Mouse (Mus musculus) embryo, embryonic 10 days (tissue): ENCODE results near the gene Esrra.
"Not testable (repeated sequence)": the region's sequence is repeated elsewhere in the genome, so short reads cannot be mapped to it uniquely, and the experiment has no call there.

Source experiments
- DNase-seq: peaks from one replicate; pipeline ENCODE4 v3.0.0-alpha.2; 2015; ENCODE audit warnings: low spot score

The Esrra gene

GRCm38 (mm10) chr19:6895608-6896305 lies 25.9 kb downstream of the Esrra start:
- DNase-seq: not testable (repeated sequence)

DNA sequence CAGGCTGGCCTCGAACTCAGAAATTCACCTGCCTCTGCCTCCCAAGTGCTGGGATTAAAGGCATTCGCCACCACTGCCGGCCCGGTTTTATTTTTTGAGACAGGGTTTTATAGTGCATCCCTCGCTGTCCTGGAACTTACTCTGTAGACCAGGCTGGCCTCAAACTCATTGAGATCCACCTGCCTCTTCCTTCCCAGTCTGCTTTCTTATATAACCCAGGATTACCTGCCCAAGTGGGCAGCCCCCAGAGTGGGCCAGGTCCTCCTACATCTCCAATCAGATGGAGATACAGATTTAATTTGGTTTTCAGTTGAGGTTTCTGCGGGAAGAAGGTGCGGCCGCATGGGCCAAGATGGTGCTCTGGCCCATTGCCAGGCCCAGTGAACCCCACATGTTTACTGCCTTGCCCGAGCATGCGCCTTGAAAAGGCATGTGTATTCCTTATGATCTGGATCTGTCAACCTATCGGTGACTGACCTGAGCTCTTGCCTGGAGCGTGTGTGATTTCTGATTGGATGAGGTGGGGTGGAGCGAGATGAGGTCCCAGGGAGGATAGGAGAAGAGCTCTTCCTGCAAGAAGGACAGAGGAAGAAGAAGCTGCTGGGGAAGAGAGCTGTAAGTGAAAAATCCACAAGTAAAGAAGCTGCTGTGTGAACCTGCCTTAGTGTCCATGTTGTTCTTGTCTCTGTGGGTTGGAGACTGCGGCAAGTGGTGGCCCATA lies 27.7 kb downstream of the Esrra start:
- DNase-seq: no peak

DNA sequence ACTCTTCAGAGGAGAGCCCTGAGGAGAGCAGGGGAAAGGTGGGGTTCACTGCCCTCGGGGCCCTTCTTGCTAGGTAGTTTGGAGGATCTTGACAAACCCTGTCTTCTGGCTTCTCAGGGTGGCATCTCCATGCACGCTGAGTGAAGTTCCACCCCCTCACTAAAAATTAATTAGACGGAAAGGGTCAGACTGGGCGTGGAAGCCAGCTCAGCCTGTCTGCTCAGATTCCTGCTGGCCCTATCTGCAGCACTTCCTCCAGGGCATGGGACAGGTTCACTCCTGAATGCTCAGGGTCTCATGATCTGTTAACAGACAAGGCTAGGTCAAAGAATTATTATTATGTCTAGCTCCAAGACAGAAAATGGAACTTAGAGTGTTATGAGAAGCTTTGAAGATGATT lies 29.1 kb downstream of the Esrra start:
- peak; percentile 6 for DNase-seq

- DNase-seq: no peak
Observed at GRCm38 (mm10) chr19:6877965-6878364, 43.6 kb downstream of the Esrra start.

- DNase-seq: no peak
Observed at GRCm38 (mm10) chr19:6876799-6877198, 44.8 kb downstream of the Esrra start.

- DNase-seq: no peak
Observed at GRCm38 (mm10) chr19:6875834-6876233, 45.8 kb downstream of the Esrra start.

DNA sequence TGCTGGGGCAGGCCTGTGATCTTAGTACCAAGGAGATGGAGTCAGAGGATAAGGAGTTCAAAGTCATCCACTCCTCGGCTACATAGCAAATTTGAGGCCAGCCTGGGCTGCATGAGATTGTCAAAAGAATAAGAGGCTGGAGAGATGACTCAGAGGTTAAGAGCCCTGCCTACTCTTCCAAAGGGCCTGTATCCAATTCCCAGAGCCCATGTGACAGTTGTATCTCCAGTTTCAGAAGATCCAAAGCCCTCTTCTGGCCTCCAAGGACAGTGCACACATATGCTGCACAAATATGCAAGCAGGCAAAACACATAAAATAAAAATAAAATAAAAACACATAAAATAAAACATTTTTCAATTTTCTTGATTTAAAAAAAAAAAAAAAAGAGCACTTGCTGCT lies 47.4 kb downstream of the Esrra start:
- DNase-seq: no peak

- DNase-seq: no peak
Observed at GRCm38 (mm10) chr19:6872701-6873100, 48.9 kb downstream of the Esrra start.

- DNase-seq: peak; percentile 33
Observed at GRCm38 (mm10) chr19:6871574-6872271, 49.9 kb downstream of the Esrra start.

DNA sequence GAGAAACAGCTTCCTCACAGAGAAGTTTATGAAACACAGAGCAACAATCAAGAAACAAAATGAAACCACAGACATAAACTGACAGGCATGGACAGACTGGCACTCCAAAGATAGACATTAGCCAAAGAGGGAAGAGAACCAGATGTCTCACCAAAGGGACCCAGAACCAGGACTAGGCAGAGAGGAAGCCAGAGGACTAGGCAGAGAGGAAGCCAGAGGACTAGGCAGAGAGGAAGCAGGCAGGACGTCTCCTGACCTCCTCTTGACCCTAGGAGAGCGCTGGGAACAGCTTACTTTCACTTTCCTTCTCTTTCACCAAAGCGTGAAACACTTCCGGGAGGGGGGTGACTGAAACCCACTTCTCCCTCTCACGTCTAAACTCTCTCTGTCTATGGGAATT lies 52.3 kb downstream of the Esrra start:
- DNase-seq: peak; percentile 67

DNA sequence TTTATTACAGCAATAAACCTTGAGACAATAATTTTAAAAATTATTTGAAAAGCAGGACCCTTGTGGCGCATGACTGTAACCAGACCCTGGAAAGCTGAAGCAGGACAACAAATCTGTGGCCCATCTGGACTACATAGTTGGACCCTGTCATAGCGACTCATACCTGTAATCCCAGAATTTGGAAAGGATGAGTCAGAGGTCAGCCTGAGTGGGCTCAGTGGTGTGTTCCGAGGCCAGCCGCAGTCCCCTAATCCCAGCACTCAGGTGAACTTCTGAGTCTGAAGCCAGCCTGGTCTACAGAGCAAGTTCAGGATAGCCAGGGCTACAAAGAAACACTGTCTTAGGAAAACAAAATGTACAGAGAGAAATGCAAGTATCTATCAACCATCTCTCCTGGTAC lies 60.2 kb downstream of the Esrra start:
- DNase-seq: no peak
